Comparison of ENCODE assay signal across 8 mouse cellular contexts in genomic region chr10:22732181-22732580, GRCm38 (mm10). TPM values are rescaled to one million over a fixed set of nuclear protein-coding genes. Genes with fewer than 3 reads are reported as not detected.
DNase-seq lines count a peak whose midpoint lies in the region; ATAC-seq and TF ChIP-seq lines count a peak whose summit lies in the region.

No protein-coding gene starts in this region.

- TF ChIP-seq RAD21 in CH12.LX (IDR thresholded peaks at IDR 0.05; ENCODE audit: low read depth, low read length), result no peak

- H3K4me1 ChIP-seq in heart, adult 2 months (ENCODE audit: control insufficient read depth, insufficient read depth, low read length), result peaks cover 6% of the 10 kb centered on the region
- peaks cover 7 to 24% of the 10 kb centered on the region in 2 experiments; a peak in 3 of 4 replicates for H3K4me1 ChIP-seq in CH12.LX (ENCODE audit: control insufficient read depth in 1 of 2, insufficient read depth in 2 of 2)
- peaks cover 31% of the 10 kb centered on the region for H3K4me1 ChIP-seq in forebrain, embryonic 15.5 days
- H3K4me1 ChIP-seq in liver, embryonic 13.5 days (replicated peaks), result peaks cover 37% of the 10 kb centered on the region

- DNase-seq in heart, adult 2 months, result no peak
- no peak for DNase-seq in heart, postnatal 10 days
- DNase-seq in CH12.LX (ENCODE audit: extremely low read depth), result peak; percentile 47
- no peak for DNase-seq in liver, embryonic 13.5 days
- peak; percentile 40 for DNase-seq in splenic B cell, adult 2 months (ENCODE audit: low read depth, low spot score)
- DNase-seq in adrenal gland, postnatal 36 days, result no peak
- DNase-seq in adrenal gland, adult 8-10 months, result no peak

- no peaks in the 10 kb centered on the region for H3K9me3 ChIP-seq in CH12.LX (replicated peaks; ENCODE audit: low read length)
- no peaks in the 10 kb centered on the region for H3K9me3 ChIP-seq in forebrain, embryonic 15.5 days
- no peaks in the 10 kb centered on the region for H3K9me3 ChIP-seq in liver, embryonic 13.5 days (replicated peaks)

- TF ChIP-seq POLR2A in heart, adult 2 months (IDR thresholded peaks at IDR 0.05; ENCODE audit: insufficient read depth, low read depth, low read length), result no peak
- no peak for TF ChIP-seq POLR2A in CH12.LX (IDR thresholded peaks at IDR 0.05; ENCODE audit: low read depth, low read length)

- in situ Hi-C loops in CH12.LX (cut with MboI; ENCODE audit: low pct_ligation_motif_present, low pct_unique_long_range_greater_than_20kb, low sequenced_read_pairs), result no loop called here

- dilution Hi-C loops in CH12.LX (cut with MboI; ENCODE audit: extremely low pct_ligation_motif_present, extremely low pct_unique_long_range_greater_than_20kb, low sequenced_read_pairs), result no loop called here

- TF ChIP-seq CTCF in heart, adult 2 months (IDR thresholded peaks at IDR 0.05), result no peak
- no peak for TF ChIP-seq CTCF in CH12.LX (conservative IDR thresholded peaks at IDR 0.05 in 1 of 2, IDR thresholded peaks at IDR 0.05 in 1 of 2; ENCODE audit: low read depth in 2 of 2, low read length in 2 of 2)

- H3K9ac ChIP-seq in heart, adult 2 months (ENCODE audit: low read depth, low read length), result peak overlapping the region; percentile 100
- H3K9ac ChIP-seq in CH12.LX (ENCODE audit: insufficient read depth, low read depth), result peak overlapping the region; percentile 89
- peak overlapping the region; percentile 99 for H3K9ac ChIP-seq in forebrain, embryonic 15.5 days (replicated peaks)
- H3K9ac ChIP-seq in liver, embryonic 13.5 days, result peak overlapping the region; percentile 93

- H3K27ac ChIP-seq in heart, adult 2 months, result peak overlapping the region; percentile 99
- no peak overlapping the region for H3K27ac ChIP-seq in CH12.LX (ENCODE audit: insufficient read depth, low read depth)
- peak overlapping the region; percentile 97 for H3K27ac ChIP-seq in forebrain, embryonic 15.5 days (replicated peaks)
- H3K27ac ChIP-seq in liver, embryonic 13.5 days, result peak overlapping the region; percentile 88

- no peaks in the 10 kb centered on the region for H3K27me3 ChIP-seq in heart, adult 2 months (ENCODE audit: control insufficient read depth, insufficient read depth, low read length)
- H3K27me3 ChIP-seq in CH12.LX (replicated peaks), result no peaks in the 10 kb centered on the region
- H3K27me3 ChIP-seq in forebrain, embryonic 15.5 days, result no peaks in the 10 kb centered on the region
- no peaks in the 10 kb centered on the region for H3K27me3 ChIP-seq in liver, embryonic 13.5 days
- H3K27me3 ChIP-seq in splenic B cell, adult 2 months (ENCODE audit: control insufficient read depth, insufficient read depth, low read length, poor library complexity, severe bottlenecking), result no peaks in the 10 kb centered on the region

- no peak for TF ChIP-seq EP300 in heart, adult 2 months (IDR thresholded peaks at IDR 0.05; ENCODE audit: insufficient read depth, low read depth, low read length)
- 0 out of 2 replicates have a peak, but pooled peaks have one; percentile 13 for TF ChIP-seq EP300 in CH12.LX (IDR thresholded peaks at IDR 0.05; ENCODE audit: low read length)

- intact Hi-C loops in heart, adult 2 months (cut with DNase I), result loop anchor here (10.0 kb wide), 1 partner anchor 587 kb away; the partner anchor contains the start of gene E030030I06Rik
- intact Hi-C loops in heart, postnatal 10 days (cut with DNase I), result no loop called here

- WGBS in heart, adult 2 months, result 44% methylated on average over 10 of the region's 10 CpGs
- 58% methylated on average over 10 of the region's 10 CpGs for WGBS in forebrain, embryonic 15.5 days
- 18% methylated on average over 10 of the region's 10 CpGs for WGBS in liver, embryonic 13.5 days (ENCODE audit: insufficient replicate concordance)

- no peak for ATAC-seq in forebrain, embryonic 15.5 days (replicated peaks)
- no peak for ATAC-seq in liver, embryonic 13.5 days (ENCODE audit: low read depth)

- H3K79me2 ChIP-seq in heart, adult 2 months (replicated peaks; ENCODE audit: control insufficient read depth, insufficient read depth, low read length), result peaks cover 8% of the 10 kb centered on the region
- H3K79me2 ChIP-seq in CH12.LX (replicated peaks; ENCODE audit: control insufficient read depth, extremely low read depth, insufficient read depth, poor library complexity, severe bottlenecking), result peaks cover 29% of the 10 kb centered on the region

- H3K4me2 ChIP-seq in CH12.LX (ENCODE audit: insufficient read depth, low read depth, poor library complexity, severe bottlenecking), result peak overlapping the region; percentile 52
- H3K4me2 ChIP-seq in forebrain, embryonic 15.5 days (replicated peaks), result peak overlapping the region; percentile 94
- H3K4me2 ChIP-seq in liver, embryonic 13.5 days, result peak overlapping the region; percentile 92

- H3K36me3 ChIP-seq in heart, adult 2 months (ENCODE audit: control insufficient read depth, insufficient read depth, low read length), result peaks cover 3% of the 10 kb centered on the region; the same call in 1 of the 2 replicates
- H3K36me3 ChIP-seq in CH12.LX (replicated peaks in 1 of 2; ENCODE audit: control insufficient read depth in 1 of 2, insufficient read depth in 1 of 2, low read length in 1 of 2), result peaks cover 0 to 4% of the 10 kb centered on the region in 2 experiments
- no peaks in the 10 kb centered on the region for H3K36me3 ChIP-seq in forebrain, embryonic 15.5 days
- no peaks in the 10 kb centered on the region for H3K36me3 ChIP-seq in liver, embryonic 13.5 days
- H3K36me3 ChIP-seq in splenic B cell, adult 2 months (ENCODE audit: control insufficient read depth, insufficient read depth, low read length, poor library complexity, severe bottlenecking), result no peaks in the 10 kb centered on the region

- H3K4me3 ChIP-seq in heart, adult 2 months, result peak overlapping the region; percentile 93
- H3K4me3 ChIP-seq in CH12.LX (replicated peaks in 1 of 3; ENCODE audit: low read depth in 2 of 3, low read length in 2 of 3, poor library complexity in 1 of 3), result peak overlapping the region; percentile 69 to 92 (median 80)
- peak overlapping the region; percentile 67 for H3K4me3 ChIP-seq in forebrain, embryonic 15.5 days
- H3K4me3 ChIP-seq in liver, embryonic 13.5 days (replicated peaks), result peak overlapping the region; percentile 96

TF ChIP-seq in CH12.LX, 34 proteins besides CTCF, POLR2A, EP300 and RAD21:
- no peak for TF ChIP-seq CHD2 (IDR thresholded peaks at IDR 0.05; ENCODE audit: low read length)
- 0 out of 2 replicates have a peak, but pooled peaks have one; percentile 6 for TF ChIP-seq MXI1 (IDR thresholded peaks at IDR 0.05; ENCODE audit: low read depth, low read length)
- TF ChIP-seq MAX (IDR thresholded peaks at IDR 0.05; ENCODE audit: low read length), result 0 out of 2 replicates have a peak, but pooled peaks have one; percentile 10
- no peak for TF ChIP-seq UBTF (IDR thresholded peaks at IDR 0.05; ENCODE audit: low read depth, low read length)

RNA-seq across cellular contexts. Expression of gene Tbpl1, which starts 0.4 kb away (rescaled TPM):
- 10 to 100 TPM; 20.8 to 23.0 TPM for total RNA-seq in heart, adult 2 months (2021)
- 15.1 and 15.3 TPM in 2 replicates for polyA plus RNA-seq in heart, adult 2 months (2012; rRNA removed)
- total RNA-seq in heart, postnatal 10 days (2021), result 10 to 100 TPM; 24.5 to 29.3 TPM
- 34.6 and 37.9 TPM in 2 replicates for total RNA-seq in CH12.LX (2012; rRNA removed)
- total RNA-seq in CH12.LX (2014; rRNA removed), result 54.6 and 60.3 TPM in 2 replicates
- polyA plus RNA-seq in CH12.LX (2012; ENCODE audit: insufficient read length, low read depth), result 46.9 and 47.9 TPM in 2 replicates
- 107 and 115 TPM in 2 replicates for polyA plus RNA-seq in forebrain, embryonic 15.5 days (2015; fragmentation: Nextera tagmentation; extraction: Ambion mirVana)
- polyA plus RNA-seq in liver, embryonic 13.5 days (2015; fragmentation: Nextera tagmentation; extraction: Ambion mirVana), result 28.1 and 36.2 TPM in 2 replicates
- total RNA-seq in adrenal gland, postnatal 36 days (2021), result 10 to 100 TPM; 31.0 to 34.6 TPM
- total RNA-seq in adrenal gland, adult 8-10 months (2022), result 10 to 100 TPM; 23.9 to 27.1 (median 26.5) TPM

Comparison
In these comparisons a context has a peak if more than half of its experiments do, and no peak if none do; other contexts are left out.
1. DNase-seq: peak in CH12.LX (single experiment) and splenic B cell, adult 2 months (single experiment); none in heart, adult 2 months (0 of 2), heart, postnatal 10 days (0 of 2), liver, embryonic 13.5 days (single experiment), adrenal gland, postnatal 36 days (0 of 2) and adrenal gland, adult 8-10 months (single experiment).
2. Peak in every context shown above with its lines, with median percentiles within 50 percentile points of each other: H3K4me3 ChIP-seq, H3K9ac ChIP-seq and H3K4me2 ChIP-seq.